Mouse (Mus musculus) cerebellum, adult 2 months (tissue): Measurements from ENCODE around the gene Hoxb9.

ENCODE experiments used
- CTCF ChIP-seq: fragments of 200-500 bp; IDR thresholded peaks from 2 replicates; pipeline ENCODE4 v1.5.1; 2011; ENCODE audit warnings: low read depth, mild to moderate bottlenecking, control low read depth, low read length, moderate library complexity, borderline replicate concordance; ENCODE audit not compliant: insufficient read depth
- POLR2A ChIP-seq: fragments of 200-500 bp; IDR thresholded peaks from 2 replicates; pipeline ENCODE4 v1.6.1; 2011; ENCODE audit warnings: low read length, control low read depth, borderline replicate concordance; ENCODE audit not compliant: insufficient read depth

GRCm38 (mm10) chr11:96299781-96300180 lies 28.5 kb downstream of the Hoxb9 start:
- no peak for TF ChIP-seq CTCF
- TF ChIP-seq POLR2A: no peak
